Mouse (Mus musculus): ENCODE measurements around the gene Casp14. TPM values are rescaled to one million over a fixed set of nuclear protein-coding genes. Genes with fewer than 3 reads are reported as not detected.

The Casp14 gene
- polyA plus RNA-seq (2015; fragmentation: Nextera tagmentation; extraction: Ambion mirVana), result 0.77 and 0.98 TPM in 2 replicates

DNA sequence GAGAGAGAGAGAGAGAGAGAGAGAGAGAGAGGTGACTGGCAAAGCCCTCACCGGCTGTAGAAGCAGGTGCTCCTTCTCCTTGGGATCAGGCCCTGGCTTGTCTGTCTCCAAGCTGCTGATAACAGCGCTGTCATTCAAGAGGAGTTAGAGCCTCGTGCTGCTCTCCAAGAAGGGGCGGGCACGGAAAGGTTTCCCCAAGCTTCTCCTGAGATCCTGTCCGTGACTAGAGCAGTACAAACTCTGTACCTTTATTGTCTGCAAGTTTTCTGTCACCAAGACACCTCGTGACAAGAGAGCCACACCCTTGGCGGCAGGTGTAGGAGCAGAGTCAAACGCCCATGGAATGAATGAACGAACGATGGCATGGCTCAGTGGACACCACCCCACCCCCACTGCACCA is at the start of gene Casp14:
Gene Casp14, minus strand, starts transcription at position 239 of the 400 bp plus-strand sequence.
- H3K27ac ChIP-seq, result no peak within 1 kb of the TSS
- no peaks in the 10 kb centered on the region for H3K27me3 ChIP-seq

DNA sequence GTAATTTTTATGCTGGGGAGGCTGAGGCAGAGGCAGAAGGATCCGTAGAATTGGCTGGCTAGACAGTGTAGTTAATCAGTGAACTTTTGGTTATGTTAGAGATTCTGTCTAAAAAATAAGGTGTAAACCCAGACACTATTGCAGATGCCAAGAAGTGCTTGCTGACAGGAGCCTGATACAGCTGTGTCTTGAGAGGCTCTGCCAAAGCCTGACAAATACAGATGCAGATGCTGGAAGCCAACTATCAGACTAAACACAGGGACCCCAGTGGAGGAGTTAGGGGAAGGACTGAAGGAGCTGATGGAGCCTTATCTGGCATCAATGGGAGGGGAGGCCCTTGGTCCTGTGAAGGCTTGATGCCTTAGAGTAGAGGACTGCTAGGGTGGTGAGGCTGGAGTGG is 47.5 kb upstream of the Casp14 start:
- H3K27ac ChIP-seq, result no peak overlapping the region
- no peak overlapping the region for H3K4me3 ChIP-seq
- no peak overlapping the region for H3K4me2 ChIP-seq
- no peak overlapping the region for H3K9ac ChIP-seq
- no peaks in the 10 kb centered on the region for H3K36me3 ChIP-seq
- WGBS, result 78% methylated on average over 1 of the region's 1 CpGs
- no peaks in the 10 kb centered on the region for H3K27me3 ChIP-seq
- no peaks in the 10 kb centered on the region for H3K4me1 ChIP-seq
- peaks cover 12% of the 10 kb centered on the region; the same call in 1 of the 2 replicates for H3K9me3 ChIP-seq
- no peak for ATAC-seq (ENCODE audit: insufficient number of reproducible peaks, insufficient read depth, low FRiP score, low TSS enrichment, low read depth)

More for the DNA sequence above, at the start of gene Casp14:
- Histone ChIP-seq H3K36me3 (no peaks in the 10 kb centered on the region), H3K9me3 (no peaks in the 10 kb centered on the region), H3K4me1 (peaks cover 5% of the 10 kb centered on the region; the same call in 1 of the 2 replicates), H3K4me3 (no peak within 1 kb of the TSS), H3K9ac (no peak within 1 kb of the TSS), H3K4me2 (no peak within 1 kb of the TSS)
- 60% methylated on average over 11 of the region's 11 CpGs for WGBS
- 0 out of 2 replicates have a peak, but pooled peaks have one; percentile 37 for ATAC-seq (ENCODE audit: insufficient number of reproducible peaks, insufficient read depth, low FRiP score, low TSS enrichment, low read depth)

DNA sequence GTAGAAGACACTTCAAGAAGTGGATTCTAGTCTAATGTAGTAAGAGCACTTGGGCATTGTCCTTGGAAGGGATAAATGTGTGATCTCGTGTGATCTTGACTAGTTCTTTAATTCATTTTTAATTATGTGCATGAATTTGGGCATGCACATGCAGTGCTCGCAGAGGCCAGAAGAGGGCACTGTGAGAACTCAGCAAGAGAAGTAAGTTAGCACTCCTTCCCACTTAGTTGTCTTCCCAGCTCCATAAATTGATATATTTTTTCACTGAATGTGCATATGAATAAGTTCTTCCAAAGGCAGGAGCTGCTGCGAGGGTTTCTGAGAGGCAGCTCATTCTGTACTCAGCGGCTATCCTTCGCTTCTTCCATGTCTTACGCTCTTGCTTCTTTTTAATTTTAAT is 37.9 kb upstream of the Casp14 start:
- ATAC-seq (ENCODE audit: insufficient number of reproducible peaks, insufficient read depth, low FRiP score, low TSS enrichment, low read depth), result no peak
- H3K9me3 ChIP-seq, result no peaks in the 10 kb centered on the region
- H3K36me3 ChIP-seq, result no peaks in the 10 kb centered on the region
- peaks cover 5% of the 10 kb centered on the region; the same call in 1 of the 2 replicates for H3K4me1 ChIP-seq
- no peak overlapping the region for H3K4me3 ChIP-seq
- no peak overlapping the region for H3K4me2 ChIP-seq
- H3K9ac ChIP-seq, result no peak overlapping the region
- 39% methylated on average over 6 of the region's 6 CpGs for WGBS
- H3K27me3 ChIP-seq, result no peaks in the 10 kb centered on the region
- H3K27ac ChIP-seq, result no peak overlapping the region

GRCm38 (mm10) chr10:78752452-78753191 is 34.5 kb upstream of the Casp14 start, which contains the start of gene Ccdc105:
Gene Ccdc105, minus strand, starts transcription at chr10:78753065.
- Histone ChIP-seq H3K27ac (peak within 1 kb of the TSS; percentile 62), H3K4me3 (peak within 1 kb of the TSS; percentile 62), H3K4me1 (peaks cover 11% of the 10 kb centered on the region), H3K27me3 (no peaks in the 10 kb centered on the region), H3K36me3 (no peaks in the 10 kb centered on the region), H3K4me2 (peak within 1 kb of the TSS; percentile 79), H3K9ac (peak within 1 kb of the TSS; percentile 81), H3K9me3 (no peaks in the 10 kb centered on the region)
- peak; percentile 89 for ATAC-seq (ENCODE audit: insufficient number of reproducible peaks, insufficient read depth, low FRiP score, low TSS enrichment, low read depth)
- 2% methylated on average over 61 of the region's 61 CpGs for WGBS

GRCm38 (mm10) chr10:78748946-78749345 is 30.9 kb upstream of the Casp14 start:
- Histone ChIP-seq H3K9me3 (no peaks in the 10 kb centered on the region), H3K4me2 (no peak overlapping the region), H3K9ac (no peak overlapping the region), H3K4me1 (peaks cover 21% of the 10 kb centered on the region), H3K4me3 (no peak overlapping the region), H3K27ac (no peak overlapping the region), H3K27me3 (no peaks in the 10 kb centered on the region), H3K36me3 (no peaks in the 10 kb centered on the region)
- 90% methylated on average over 6 of the region's 6 CpGs for WGBS
- ATAC-seq (ENCODE audit: insufficient number of reproducible peaks, insufficient read depth, low FRiP score, low TSS enrichment, low read depth), result no peak

GRCm38 (mm10) chr10:78748161-78748560 is 30.1 kb upstream of the Casp14 start:
- Histone ChIP-seq H3K27me3 (no peaks in the 10 kb centered on the region), H3K4me1 (peaks cover 21% of the 10 kb centered on the region), H3K9me3 (no peaks in the 10 kb centered on the region), H3K4me2 (peak overlapping the region; percentile 66; the same call in 1 of the 2 replicates), H3K36me3 (no peaks in the 10 kb centered on the region), H3K4me3 (no peak overlapping the region), H3K9ac (no peak overlapping the region), H3K27ac (no peak overlapping the region)
- 82% methylated on average over 13 of the region's 13 CpGs for WGBS
- no peak for ATAC-seq (ENCODE audit: insufficient number of reproducible peaks, insufficient read depth, low FRiP score, low TSS enrichment, low read depth)

DNA sequence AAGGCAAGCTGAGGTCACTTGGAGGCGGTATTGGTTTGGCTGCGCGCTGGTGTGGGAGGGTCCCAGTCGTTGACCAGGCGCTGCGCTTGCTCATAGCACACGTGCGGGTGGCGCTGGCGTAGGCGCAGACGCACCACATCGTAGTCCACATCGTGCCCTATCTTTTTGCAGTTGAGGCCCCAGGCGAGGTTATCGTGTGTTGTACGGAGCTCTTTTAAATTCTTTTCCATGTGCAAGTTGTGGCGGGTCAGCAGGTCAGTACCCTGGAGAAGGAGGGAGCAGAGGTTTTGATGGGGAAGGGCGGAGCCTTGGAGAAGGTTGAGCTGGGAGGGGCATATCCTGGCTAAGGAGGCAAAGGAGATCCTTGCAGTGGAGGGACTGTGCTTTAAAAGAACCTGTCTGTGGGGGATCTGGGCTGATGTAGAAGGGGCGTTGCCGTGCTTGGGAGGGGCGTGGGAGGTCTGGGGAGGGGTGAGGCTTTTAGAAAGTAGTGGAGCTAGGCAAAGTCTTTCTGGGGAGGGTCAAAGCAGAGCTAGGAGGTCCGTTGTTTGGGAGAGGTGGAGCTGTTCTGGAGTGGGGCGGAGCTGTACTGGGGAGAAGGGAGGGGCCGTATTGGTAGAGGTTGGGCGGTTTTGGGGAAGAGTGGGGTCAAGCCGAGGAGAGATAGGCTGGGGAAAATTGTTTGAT is 29.1 kb upstream of the Casp14 start:
- 0 out of 2 replicates have a peak overlapping the region, but pooled peaks have one; percentile 21 for H3K9ac ChIP-seq
- 3% methylated on average over 27 of the region's 27 CpGs for WGBS
- ATAC-seq (ENCODE audit: insufficient number of reproducible peaks, insufficient read depth, low FRiP score, low TSS enrichment, low read depth), result peak; percentile 69

GRCm38 (mm10) chr10:78745453-78746232 is 27.5 kb upstream of the Casp14 start:
- no peaks in the 10 kb centered on the region for H3K36me3 ChIP-seq
- H3K4me1 ChIP-seq, result peaks cover 16% of the 10 kb centered on the region
- H3K9ac ChIP-seq, result no peak overlapping the region
- H3K27me3 ChIP-seq, result no peaks in the 10 kb centered on the region
- 23% methylated on average over 4 of the region's 4 CpGs for WGBS
- no peak overlapping the region for H3K4me2 ChIP-seq
- no peak overlapping the region for H3K27ac ChIP-seq
- H3K9me3 ChIP-seq, result no peaks in the 10 kb centered on the region
- no peak for ATAC-seq (ENCODE audit: insufficient number of reproducible peaks, insufficient read depth, low FRiP score, low TSS enrichment, low read depth)
- H3K4me3 ChIP-seq, result no peak overlapping the region

More for the DNA sequence above, 29.1 kb upstream of the Casp14 start:
- peak overlapping the region; percentile 42 for H3K4me3 ChIP-seq
- no peak overlapping the region for H3K27ac ChIP-seq
- H3K36me3 ChIP-seq, result no peaks in the 10 kb centered on the region
- H3K4me1 ChIP-seq, result peaks cover 21% of the 10 kb centered on the region
- H3K4me2 ChIP-seq, result peak overlapping the region; percentile 66
- H3K27me3 ChIP-seq, result no peaks in the 10 kb centered on the region
- H3K9me3 ChIP-seq, result no peaks in the 10 kb centered on the region

DNA sequence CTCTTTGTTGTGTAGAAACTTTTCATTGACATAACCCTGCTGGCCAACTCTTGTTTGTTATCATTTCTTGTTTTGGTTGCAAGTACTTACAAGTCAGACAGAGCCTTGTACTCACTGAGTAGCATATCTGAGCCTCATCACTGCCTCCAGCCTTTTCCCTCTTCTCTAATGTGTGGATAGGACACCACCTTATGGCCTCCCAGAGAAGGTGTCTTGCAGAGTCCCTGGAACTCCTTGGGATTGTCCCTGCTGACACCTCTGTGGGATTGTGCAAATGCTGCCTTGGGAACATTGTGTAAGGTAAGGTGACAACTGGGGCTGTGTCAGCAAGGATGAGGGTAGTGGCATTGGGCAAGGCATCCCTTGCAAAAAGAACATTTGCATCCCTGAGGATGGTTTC is 25.6 kb upstream of the Casp14 start:
- Histone ChIP-seq H3K9ac (no peak overlapping the region), H3K4me2 (no peak overlapping the region), H3K27ac (no peak overlapping the region), H3K9me3 (no peaks in the 10 kb centered on the region), H3K36me3 (no peaks in the 10 kb centered on the region), H3K27me3 (0 out of 2 replicates have a peak, but pooled peaks cover 1% of the 10 kb centered on the region), H3K4me3 (no peak overlapping the region), H3K4me1 (peaks cover 16% of the 10 kb centered on the region)
- ATAC-seq (ENCODE audit: insufficient number of reproducible peaks, insufficient read depth, low FRiP score, low TSS enrichment, low read depth), result no peak

DNA sequence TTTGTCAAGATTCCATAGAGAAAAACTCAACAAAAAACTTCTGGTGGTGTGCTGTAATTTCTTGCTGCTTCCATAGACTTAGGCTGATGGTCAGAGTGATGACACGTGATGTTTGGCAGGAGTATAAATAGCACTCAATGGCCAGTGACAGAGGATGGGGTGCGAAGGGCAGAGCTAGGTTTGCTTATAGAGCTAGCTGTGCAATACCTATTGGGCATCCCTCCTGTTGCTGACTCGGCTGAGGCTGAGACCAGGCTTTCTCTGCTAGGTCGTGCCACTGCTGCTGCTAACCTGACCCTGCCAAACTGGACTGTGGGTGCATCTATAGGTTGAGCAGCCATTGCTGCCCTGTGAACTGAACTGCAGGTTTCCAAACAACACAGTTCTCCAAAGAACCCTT is 21.7 kb upstream of the Casp14 start:
- ATAC-seq (ENCODE audit: insufficient number of reproducible peaks, insufficient read depth, low FRiP score, low TSS enrichment, low read depth), result no peak
- H3K4me3 ChIP-seq, result no peak overlapping the region
- 0 out of 2 replicates have a peak, but pooled peaks cover 3% of the 10 kb centered on the region for H3K27me3 ChIP-seq
- H3K9me3 ChIP-seq, result no peaks in the 10 kb centered on the region
- H3K36me3 ChIP-seq, result no peaks in the 10 kb centered on the region
- no peak overlapping the region for H3K4me2 ChIP-seq
- no peak overlapping the region for H3K27ac ChIP-seq
- 69% methylated on average over 4 of the region's 4 CpGs for whole genome bisulfite sequencing
- no peaks in the 10 kb centered on the region for H3K4me1 ChIP-seq
- H3K9ac ChIP-seq, result no peak overlapping the region

- no peak overlapping the region for H3K4me2 ChIP-seq
- no peaks in the 10 kb centered on the region for H3K4me1 ChIP-seq
- H3K27me3 ChIP-seq, result no peaks in the 10 kb centered on the region
- no peak overlapping the region for H3K4me3 ChIP-seq
- no peaks in the 10 kb centered on the region for H3K36me3 ChIP-seq
- H3K27ac ChIP-seq, result no peak overlapping the region
- WGBS, result 85% methylated on average over 5 of the region's 5 CpGs
- no peak for ATAC-seq (ENCODE audit: insufficient number of reproducible peaks, insufficient read depth, low FRiP score, low TSS enrichment, low read depth)
- H3K9me3 ChIP-seq, result no peaks in the 10 kb centered on the region
- H3K9ac ChIP-seq, result no peak overlapping the region
Measured at GRCm38 (mm10) chr10:78727876-78728275, 9.8 kb upstream of the Casp14 start.
